Mouse (Mus musculus) stomach, embryonic 14.5 days (tissue): Measurements from ENCODE around the gene Cdkl3. TPM values are rescaled to one million over a fixed set of nuclear protein-coding genes. Genes with fewer than 3 reads are reported as not detected.

Experiments
- ATAC-seq: fragments of 200-750 bp; cut with Nextera tagmentation; 2 replicates; pipeline ENCODE4 v1.8.0; 2017; ENCODE audit warnings: low read depth, moderate TSS enrichment; ENCODE audit not compliant: insufficient number of reproducible peaks, insufficient read depth, low FRiP score
- H3K27ac ChIP-seq: fragments of 300-500 bp; sonication (generic); 2 replicates; pipeline ENCODE4 v1.5.1; 2014; ENCODE audit warnings: mild to moderate bottlenecking, low read length, moderate library complexity, mixed read lengths
- H3K27me3 ChIP-seq: fragments of 300-500 bp; sonication (generic); 2 replicates; pipeline ENCODE4 v1.6.1; 2014; ENCODE audit warnings: low read length, control low read depth, mixed read lengths; ENCODE audit not compliant: control insufficient read depth, insufficient read depth
- H3K36me3 ChIP-seq: fragments of 300-500 bp; sonication (generic); 2 replicates; pipeline ENCODE4 v1.6.1; 2014; ENCODE audit warnings: mild to moderate bottlenecking, control low read depth, low read length, moderate library complexity, mixed read lengths; ENCODE audit not compliant: control insufficient read depth, insufficient read depth
- H3K4me1 ChIP-seq: fragments of 300-500 bp; sonication (generic); 2 replicates; pipeline ENCODE4 v1.6.1; 2014; ENCODE audit warnings: low read length, control low read depth, mixed read lengths; ENCODE audit not compliant: control insufficient read depth, insufficient read depth
- H3K4me2 ChIP-seq: fragments of 300-500 bp; sonication (generic); replicated peaks from 2 replicates; pipeline ENCODE4 v1.6.1; 2014; ENCODE audit warnings: low read depth, low read length, control low read depth
- H3K4me3 ChIP-seq: fragments of 300-500 bp; sonication (generic); 2 replicates; pipeline ENCODE4 v1.5.1; 2014; ENCODE audit warnings: low read depth, low read length, control low read depth
- H3K9ac ChIP-seq: fragments of 300-500 bp; sonication (generic); replicated peaks from 2 replicates; pipeline ENCODE4 v1.6.1; 2014; ENCODE audit warnings: low read depth, mild to moderate bottlenecking, control low read depth, low read length, moderate library complexity, mixed read lengths
- H3K9me3 ChIP-seq: fragments of 300-500 bp; sonication (generic); 2 replicates; pipeline ENCODE4 v1.6.1; 2016; ENCODE audit warnings: low read depth, low read length, control low read depth; ENCODE audit not compliant: control insufficient read depth
- whole genome bisulfite sequencing: fragments of 180-500 bp; shearing (Covaris S2); extraction: QIAGEN DNeasy Blood & Tissue Kit; methylation state at CpG from one replicate; pipeline ENCODE4 v1.1.7; 2014; 5-methylcytosine and 5-hydroxymethylcytosine counted together
- polyA plus RNA-seq: library from polyadenylated mRNA; unstranded; fragments of >200 nt; fragmentation: Nextera tagmentation; extraction: Ambion mirVana; gene quantifications from 2 replicates; pipeline ENCODE4 v1.2.1, GENCODE M21; 2014

Gene Cdkl3
- polyA plus RNA-seq, 1 experiment from 2014 or later, result 9.3 TPM

- no peak overlapping the region for H3K9ac ChIP-seq
- H3K36me3 ChIP-seq, result no peaks in the 10 kb centered on the region
- no peak overlapping the region for H3K4me2 ChIP-seq
- no peaks in the 10 kb centered on the region; the same call in 1 of the 2 replicates for H3K4me1 ChIP-seq
- H3K9me3 ChIP-seq, result no peaks in the 10 kb centered on the region
- no peak for ATAC-seq
- H3K4me3 ChIP-seq, result no peak overlapping the region
- no peaks in the 10 kb centered on the region for H3K27me3 ChIP-seq
- no peak overlapping the region for H3K27ac ChIP-seq
- WGBS, result 82% methylated on average over 6 of the region's 6 CpGs
Measured at GRCm38 (mm10) chr11:52076742-52077352, 72.8 kb downstream of the Cdkl3 start.

- Histone ChIP-seq H3K36me3 (no peaks in the 10 kb centered on the region), H3K4me2 (no peak overlapping the region), H3K9me3 (no peaks in the 10 kb centered on the region), H3K4me1 (no peaks in the 10 kb centered on the region; the same call in 1 of the 2 replicates), H3K4me3 (no peak overlapping the region), H3K9ac (no peak overlapping the region), H3K27me3 (no peaks in the 10 kb centered on the region), H3K27ac (no peak overlapping the region)
- 73% methylated on average over 4 of the region's 4 CpGs for WGBS
- no peak for ATAC-seq
Measured at GRCm38 (mm10) chr11:52077939-52078338, 73.9 kb downstream of the Cdkl3 start.

- 21% methylated on average over 5 of the region's 5 CpGs for WGBS
- Histone ChIP-seq H3K27ac (no peak overlapping the region), H3K9me3 (no peaks in the 10 kb centered on the region), H3K4me1 (no peaks in the 10 kb centered on the region; the same call in 1 of the 2 replicates), H3K27me3 (no peaks in the 10 kb centered on the region), H3K4me2 (no peak overlapping the region), H3K36me3 (no peaks in the 10 kb centered on the region), H3K4me3 (no peak overlapping the region), H3K9ac (no peak overlapping the region)
- peak; percentile 58; the same call in 1 of the 2 replicates for ATAC-seq
Measured at GRCm38 (mm10) chr11:52079978-52080377, 76.0 kb downstream of the Cdkl3 start.

DNA sequence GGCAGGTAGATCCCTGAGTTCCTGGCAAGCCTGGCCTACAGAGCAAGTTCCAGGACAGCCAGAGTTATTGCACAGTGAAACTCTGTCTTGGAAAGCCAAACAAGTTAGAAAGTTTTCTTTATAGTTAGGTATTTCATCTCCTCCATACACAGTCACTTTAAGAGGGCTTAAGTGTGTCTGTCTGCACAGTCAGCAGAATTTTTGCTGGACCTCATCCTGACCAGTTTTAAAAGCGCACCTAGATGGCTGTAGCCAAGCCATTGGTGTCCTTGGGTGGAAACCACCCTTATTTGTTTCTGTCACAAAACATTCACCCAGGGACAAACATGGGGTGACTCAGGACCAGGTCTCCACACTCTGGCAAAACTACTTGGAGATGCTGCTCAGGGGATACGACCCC, 76.6 kb downstream of the Cdkl3 start:
- 91% methylated on average over 2 of the region's 2 CpGs for WGBS
- H3K36me3 ChIP-seq, result no peaks in the 10 kb centered on the region
- no peak for ATAC-seq
- H3K27me3 ChIP-seq, result no peaks in the 10 kb centered on the region
- H3K4me1 ChIP-seq, result peaks cover 1% of the 10 kb centered on the region
- H3K9me3 ChIP-seq, result no peaks in the 10 kb centered on the region
- H3K4me2 ChIP-seq, result no peak overlapping the region
- H3K4me3 ChIP-seq, result no peak overlapping the region
- H3K9ac ChIP-seq, result no peak overlapping the region
- H3K27ac ChIP-seq, result no peak overlapping the region

- H3K9me3 ChIP-seq, result no peaks in the 10 kb centered on the region
- peaks cover 25% of the 10 kb centered on the region for H3K4me1 ChIP-seq
- H3K9ac ChIP-seq, result no peak overlapping the region
- no peaks in the 10 kb centered on the region for H3K36me3 ChIP-seq
- H3K4me2 ChIP-seq, result no peak overlapping the region
- no peak for ATAC-seq
- no peak overlapping the region for H3K4me3 ChIP-seq
- H3K27me3 ChIP-seq, result no peaks in the 10 kb centered on the region
- WGBS, result 47% methylated on average over 4 of the region's 4 CpGs
- peak overlapping the region; percentile 41; the same call in 1 of the 2 replicates for H3K27ac ChIP-seq
Measured at GRCm38 (mm10) chr11:52085857-52086203, 81.8 kb downstream of the Cdkl3 start.

DNA sequence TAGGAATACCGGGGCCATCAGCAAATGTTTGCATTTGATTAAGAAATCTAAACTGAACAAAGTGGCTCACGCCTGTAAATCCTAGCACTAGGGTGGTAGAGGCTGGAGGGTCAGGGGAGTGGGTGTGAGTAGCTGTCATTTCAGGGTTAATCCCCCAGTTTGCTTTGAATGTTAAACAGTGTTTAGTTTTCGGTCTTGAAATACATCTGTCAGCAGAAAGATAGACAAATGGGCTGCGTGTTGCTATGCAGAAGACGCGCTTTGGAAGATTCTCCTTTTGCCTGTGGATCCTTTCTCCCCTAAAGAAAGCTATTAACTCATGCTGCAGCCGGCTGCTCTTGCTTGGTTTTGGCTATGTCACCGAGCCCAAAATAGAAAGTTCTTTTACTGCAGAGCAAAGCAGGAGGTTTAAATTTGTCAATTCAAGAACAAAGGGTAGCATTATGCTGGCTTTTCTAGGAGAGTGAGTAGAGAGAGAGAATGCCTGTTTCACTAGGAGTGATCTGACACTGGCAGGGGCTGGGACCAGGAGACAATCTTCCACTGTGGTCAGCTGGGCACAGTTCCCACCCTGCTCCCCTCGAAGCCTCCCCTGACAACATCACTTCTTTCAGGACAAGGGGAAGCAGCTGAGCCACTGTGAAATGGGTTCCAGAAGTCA, 82.3 kb downstream of the Cdkl3 start:
- H3K9me3 ChIP-seq, result no peaks in the 10 kb centered on the region
- ATAC-seq, result peak; percentile 46; the same call in 1 of the 2 replicates
- no peak overlapping the region for H3K4me2 ChIP-seq
- H3K27ac ChIP-seq, result peak overlapping the region; percentile 41; the same call in 1 of the 2 replicates
- no peaks in the 10 kb centered on the region for H3K36me3 ChIP-seq
- no peak overlapping the region for H3K9ac ChIP-seq
- peaks cover 25% of the 10 kb centered on the region for H3K4me1 ChIP-seq
- no peak overlapping the region for H3K4me3 ChIP-seq
- H3K27me3 ChIP-seq, result no peaks in the 10 kb centered on the region
- WGBS, result 18% methylated on average over 9 of the region's 9 CpGs

DNA sequence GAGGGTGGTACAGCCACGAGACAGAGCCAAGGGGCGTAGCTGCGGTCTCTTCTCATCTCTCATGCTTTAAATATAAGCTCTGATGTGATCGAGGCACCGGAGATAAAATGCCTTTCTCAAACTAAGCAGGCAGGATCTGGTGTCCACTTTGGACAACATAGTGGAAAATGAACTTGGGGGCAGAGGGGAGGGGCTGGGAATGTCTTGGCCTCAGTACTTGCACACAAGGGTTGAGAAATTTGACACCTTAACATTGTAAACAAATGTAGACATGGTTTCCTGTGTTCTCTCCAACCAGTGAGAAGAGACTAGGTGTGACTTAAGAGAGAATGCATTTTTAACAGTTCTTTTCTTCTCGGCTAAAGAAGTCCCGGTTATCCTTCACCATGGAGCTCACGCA, 85.3 kb downstream of the Cdkl3 start:
- Histone ChIP-seq H3K4me1 (peaks cover 25% of the 10 kb centered on the region), H3K27me3 (no peaks in the 10 kb centered on the region), H3K9me3 (no peaks in the 10 kb centered on the region), H3K4me3 (no peak overlapping the region), H3K9ac (no peak overlapping the region), H3K36me3 (no peaks in the 10 kb centered on the region), H3K27ac (no peak overlapping the region), H3K4me2 (no peak overlapping the region)
- ATAC-seq, result no peak
- 26% methylated on average over 8 of the region's 8 CpGs for WGBS

DNA sequence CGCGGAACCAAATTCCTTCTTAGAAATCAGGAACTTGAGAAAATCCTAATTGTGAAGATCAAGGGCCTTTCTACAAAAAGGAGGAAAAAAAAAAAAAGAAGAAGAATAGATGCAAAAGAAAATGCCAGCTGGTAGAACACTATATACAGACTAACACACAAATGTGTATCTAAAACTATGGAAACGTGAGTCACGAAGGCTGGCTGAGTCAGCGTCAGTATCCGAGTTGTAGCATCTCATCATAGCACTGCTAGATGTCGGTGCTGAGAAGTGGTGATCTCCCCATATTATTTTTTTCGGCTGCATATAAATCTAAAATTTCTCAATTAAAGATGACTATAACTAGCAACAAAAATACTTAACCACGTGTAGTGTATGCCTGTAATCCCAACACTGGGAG, 87.2 kb downstream of the Cdkl3 start:
- peaks cover 18% of the 10 kb centered on the region for H3K4me1 ChIP-seq
- no peak overlapping the region for H3K4me3 ChIP-seq
- H3K4me2 ChIP-seq, result no peak overlapping the region
- no peak overlapping the region for H3K9ac ChIP-seq
- no peaks in the 10 kb centered on the region for H3K9me3 ChIP-seq
- no peaks in the 10 kb centered on the region for H3K36me3 ChIP-seq
- WGBS, result 88% methylated on average over 9 of the region's 9 CpGs
- ATAC-seq, result no peak
- H3K27ac ChIP-seq, result no peak overlapping the region
- H3K27me3 ChIP-seq, result no peaks in the 10 kb centered on the region
